Mouse (Mus musculus): Measurements from ENCODE around the gene Olfr1251.
"Not testable (repeated sequence)": the region's sequence is repeated elsewhere in the genome, so short reads cannot be mapped to it uniquely, and the experiment has no call there.

Olfr1251 gene

DNA sequence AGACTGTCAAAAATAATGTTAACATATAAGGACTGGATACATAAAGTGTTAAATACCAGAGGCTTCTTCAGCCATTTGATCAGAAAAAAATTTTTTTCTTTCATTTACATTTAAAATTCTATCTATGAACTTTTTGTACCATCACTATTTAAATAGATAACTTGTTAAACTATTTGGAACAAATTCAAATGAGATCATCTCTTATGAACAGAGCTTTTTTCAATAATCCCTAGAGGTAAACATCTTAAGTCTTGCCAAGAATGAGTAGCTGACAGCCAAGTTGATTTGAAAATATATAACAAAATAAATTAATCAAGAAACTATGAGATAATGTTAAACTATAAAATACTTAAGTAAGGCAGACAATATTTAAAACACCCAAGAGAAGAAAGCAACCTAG, at the start of gene Olfr1251:
Olfr1251 (minus strand) TSS at position 101 of the 400 bp plus-strand sequence.
- DNase-seq (ENCODE audit: low spot score in 2 of 2), result no peak

DNA sequence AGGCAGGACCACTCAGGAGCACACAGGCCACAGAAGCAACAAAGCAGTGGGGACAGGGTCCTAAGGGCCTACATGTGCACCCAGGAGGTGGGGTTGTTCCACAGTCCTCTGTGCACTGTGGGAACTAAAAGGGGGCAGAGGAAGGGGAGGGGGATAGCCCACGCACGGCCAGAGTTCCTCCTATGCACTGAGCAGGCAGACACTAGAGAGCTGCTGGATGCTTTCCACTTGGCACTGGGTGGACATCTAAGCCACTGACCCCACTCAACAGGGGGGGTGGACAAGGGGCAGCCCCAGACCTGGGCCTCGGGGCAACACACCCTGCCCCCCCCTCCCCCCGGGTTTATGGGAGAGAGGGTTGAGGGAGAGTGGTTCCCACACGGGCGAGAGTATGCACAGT, 20.2 kb upstream of the Olfr1251 start:
- no peak for DNase-seq (ENCODE audit: low spot score in 2 of 2)

- DNase-seq (ENCODE audit: low spot score in 2 of 2), result no peak
These were observed 10.4 kb downstream of the Olfr1251 start, which contains the start of gene Olfr1250 for GRCm38 (mm10) chr2:89661367-89661766. Gene Olfr1250, minus strand, starts transcription at chr2:89661467.

GRCm38 (mm10) chr2:89634883-89635282, 36.9 kb downstream of the Olfr1251 start, which contains the start of gene Olfr1249:
Gene Olfr1249, minus strand, starts transcription at chr2:89634983.
- DNase-seq (ENCODE audit: low spot score in 2 of 2), result no peak

DNA sequence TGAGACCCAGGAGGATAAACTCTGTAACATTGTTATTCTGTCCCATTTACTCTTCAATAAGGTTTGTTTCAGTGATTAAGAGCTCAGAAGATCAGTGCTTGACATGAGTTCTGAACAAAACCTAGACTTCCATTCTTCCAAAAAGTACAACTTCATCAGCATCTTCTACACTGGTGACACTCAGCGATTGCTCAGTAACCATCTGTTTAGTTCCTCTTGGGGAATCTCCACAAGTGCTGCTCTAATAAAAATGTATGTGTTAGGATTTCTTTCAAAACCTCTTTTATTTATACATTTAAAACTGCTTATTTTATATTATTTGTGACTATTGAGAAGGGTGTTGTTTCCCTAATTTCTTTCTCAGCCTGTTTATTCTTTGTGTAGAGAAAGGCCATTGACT, 53.6 kb downstream of the Olfr1251 start, which contains the start of gene Olfr1248:
Olfr1248 (minus strand) TSS at position 101 of the 400 bp plus-strand sequence.
- not testable (repeated sequence) for DNase-seq (ENCODE audit: low spot score in 2 of 2)

Data from frontal cortex, postnatal 25 days (tissue).